Mouse (Mus musculus): ENCODE data around the gene Pde5a. TPM values are rescaled to one million over a fixed set of nuclear protein-coding genes. Genes with fewer than 3 reads are reported as not detected.

Pde5a gene
- polyA plus RNA-seq, 1 experiment: 0.62 TPM

DNA sequence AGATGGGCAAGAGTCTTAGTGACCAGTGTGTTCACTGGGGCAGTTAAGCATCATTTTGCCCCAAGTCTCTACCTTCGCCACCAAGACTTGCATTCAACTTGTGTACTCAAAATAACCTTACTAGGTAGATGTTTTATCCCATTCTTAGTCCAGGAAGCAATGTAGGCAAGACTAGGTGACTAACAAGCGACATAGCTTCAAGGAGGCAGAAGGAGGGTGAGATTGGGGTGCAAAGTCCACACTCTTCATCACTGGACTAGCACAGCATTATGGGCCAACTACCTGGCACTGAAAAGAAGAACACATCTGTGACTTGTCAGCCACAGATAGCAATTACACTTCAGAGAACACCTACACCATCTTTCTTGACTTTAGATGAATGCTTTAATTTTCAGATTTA, 148.1 kb downstream of the Pde5a start:
- Histone ChIP-seq H3K4me1 (ENCODE audit: control insufficient read depth, insufficient read depth, low read length) (no peaks in the 10 kb centered on the region), H3K36me3 (ENCODE audit: control insufficient read depth, insufficient read depth, low read length) (no peaks in the 10 kb centered on the region), H3K4me3 (ENCODE audit: control insufficient read depth, low read depth, low read length) (no peak overlapping the region), H3K27me3 (ENCODE audit: control insufficient read depth, insufficient read depth, low read length) (no peaks in the 10 kb centered on the region), H3K27ac (ENCODE audit: control insufficient read depth, insufficient read depth, low read depth, low read length) (no peak overlapping the region)
- no peak for TF ChIP-seq POLR2A (IDR thresholded peaks at IDR 0.05; ENCODE audit: control insufficient read depth, low read depth, low read length)
- TF ChIP-seq CTCF (IDR thresholded peaks at IDR 0.05; ENCODE audit: control insufficient read depth, insufficient read depth, insufficient replicate concordance, low read depth, low read length): no peak

GRCm38 (mm10) chr3:122877543-122877942, 148.8 kb downstream of the Pde5a start:
- TF ChIP-seq CTCF (IDR thresholded peaks at IDR 0.05; ENCODE audit: control insufficient read depth, insufficient read depth, insufficient replicate concordance, low read depth, low read length): no peak
- TF ChIP-seq POLR2A (IDR thresholded peaks at IDR 0.05; ENCODE audit: control insufficient read depth, low read depth, low read length): no peak
- Histone ChIP-seq H3K27me3 (ENCODE audit: control insufficient read depth, insufficient read depth, low read length) (no peaks in the 10 kb centered on the region), H3K36me3 (ENCODE audit: control insufficient read depth, insufficient read depth, low read length) (no peaks in the 10 kb centered on the region), H3K27ac (ENCODE audit: control insufficient read depth, insufficient read depth, low read depth, low read length) (no peak overlapping the region), H3K4me3 (ENCODE audit: control insufficient read depth, low read depth, low read length) (no peak overlapping the region), H3K4me1 (ENCODE audit: control insufficient read depth, insufficient read depth, low read length) (no peaks in the 10 kb centered on the region)

GRCm38 (mm10) chr3:122878705-122879315, 150.1 kb downstream of the Pde5a start:
- no peak for TF ChIP-seq POLR2A (IDR thresholded peaks at IDR 0.05; ENCODE audit: control insufficient read depth, low read depth, low read length)
- TF ChIP-seq CTCF (IDR thresholded peaks at IDR 0.05; ENCODE audit: control insufficient read depth, insufficient read depth, insufficient replicate concordance, low read depth, low read length): no peak
- Histone ChIP-seq H3K4me1 (ENCODE audit: control insufficient read depth, insufficient read depth, low read length) (no peaks in the 10 kb centered on the region), H3K36me3 (ENCODE audit: control insufficient read depth, insufficient read depth, low read length) (no peaks in the 10 kb centered on the region), H3K27me3 (ENCODE audit: control insufficient read depth, insufficient read depth, low read length) (no peaks in the 10 kb centered on the region), H3K4me3 (ENCODE audit: control insufficient read depth, low read depth, low read length) (no peak overlapping the region), H3K27ac (ENCODE audit: control insufficient read depth, insufficient read depth, low read depth, low read length) (no peak overlapping the region)

DNA sequence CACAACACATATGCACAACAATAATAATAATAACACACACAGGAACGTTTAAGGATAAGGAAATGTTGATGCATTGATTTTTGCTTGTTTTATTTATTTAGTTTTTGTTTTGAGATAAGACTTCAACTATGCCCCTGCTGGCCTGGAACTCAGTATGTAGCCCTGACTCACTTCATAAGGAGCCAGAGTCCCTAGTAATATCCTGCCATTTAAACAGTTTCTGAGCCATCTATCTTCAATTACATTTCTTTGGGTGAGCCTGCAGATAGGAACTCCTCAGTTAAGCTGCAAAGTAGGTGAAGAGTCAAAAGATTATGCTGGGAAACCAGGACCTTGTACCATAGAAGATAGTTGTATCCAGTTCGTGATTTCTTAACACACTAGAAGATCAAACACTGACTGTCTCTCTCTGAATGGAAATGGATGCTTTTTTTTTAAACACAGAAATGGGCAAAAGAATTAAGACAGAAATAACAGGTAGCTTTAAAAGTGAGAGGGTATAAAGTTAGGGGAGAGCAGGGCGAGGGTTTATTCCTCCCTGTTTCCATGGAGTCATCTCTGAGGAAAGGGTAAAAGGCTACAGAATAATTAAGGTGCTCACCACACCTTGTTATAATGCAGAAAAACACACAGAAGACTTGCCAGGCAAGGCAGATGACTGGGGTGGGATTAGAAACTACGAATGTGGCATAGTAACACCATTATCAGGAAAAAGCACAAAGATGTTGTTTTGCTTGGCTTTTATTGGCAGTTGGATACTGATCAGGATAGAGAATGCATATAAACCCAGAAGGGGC, 159.0 kb downstream of the Pde5a start:
- no peak overlapping the region for H3K27ac ChIP-seq (ENCODE audit: control insufficient read depth, insufficient read depth, low read depth, low read length)
- no peaks in the 10 kb centered on the region for H3K4me1 ChIP-seq (ENCODE audit: control insufficient read depth, insufficient read depth, low read length)
- no peaks in the 10 kb centered on the region for H3K27me3 ChIP-seq (ENCODE audit: control insufficient read depth, insufficient read depth, low read length)
- no peak for TF ChIP-seq CTCF (IDR thresholded peaks at IDR 0.05; ENCODE audit: control insufficient read depth, insufficient read depth, insufficient replicate concordance, low read depth, low read length)
- H3K36me3 ChIP-seq (ENCODE audit: control insufficient read depth, insufficient read depth, low read length): no peaks in the 10 kb centered on the region
- no peak overlapping the region for H3K4me3 ChIP-seq (ENCODE audit: control insufficient read depth, low read depth, low read length)

- no peak for TF ChIP-seq CTCF (IDR thresholded peaks at IDR 0.05; ENCODE audit: control insufficient read depth, insufficient read depth, insufficient replicate concordance, low read depth, low read length)
- no peak for TF ChIP-seq POLR2A (IDR thresholded peaks at IDR 0.05; ENCODE audit: control insufficient read depth, low read depth, low read length)
- Histone ChIP-seq H3K36me3 (ENCODE audit: control insufficient read depth, insufficient read depth, low read length) (no peaks in the 10 kb centered on the region), H3K27ac (ENCODE audit: control insufficient read depth, insufficient read depth, low read depth, low read length) (no peak overlapping the region), H3K4me3 (ENCODE audit: control insufficient read depth, low read depth, low read length) (no peak overlapping the region), H3K4me1 (ENCODE audit: control insufficient read depth, insufficient read depth, low read length) (no peaks in the 10 kb centered on the region), H3K27me3 (ENCODE audit: control insufficient read depth, insufficient read depth, low read length) (no peaks in the 10 kb centered on the region)
Measured at GRCm38 (mm10) chr3:122888371-122888819, 159.6 kb downstream of the Pde5a start.

GRCm38 (mm10) chr3:122894772-122895171, 166.0 kb downstream of the Pde5a start, which contains the start of gene Fabp2:
Fabp2 (plus strand) TSS chr3:122895072.
- Histone ChIP-seq H3K27me3 (ENCODE audit: control insufficient read depth, insufficient read depth, low read length) (no peaks in the 10 kb centered on the region), H3K4me1 (ENCODE audit: control insufficient read depth, insufficient read depth, low read length) (no peaks in the 10 kb centered on the region), H3K36me3 (ENCODE audit: control insufficient read depth, insufficient read depth, low read length) (no peaks in the 10 kb centered on the region), H3K27ac (ENCODE audit: control insufficient read depth, insufficient read depth, low read depth, low read length) (no peak within 1 kb of the TSS), H3K4me3 (ENCODE audit: control insufficient read depth, low read depth, low read length) (no peak within 1 kb of the TSS)
- TF ChIP-seq CTCF (IDR thresholded peaks at IDR 0.05; ENCODE audit: control insufficient read depth, insufficient read depth, insufficient replicate concordance, low read depth, low read length) (no peak), POLR2A (IDR thresholded peaks at IDR 0.05; ENCODE audit: control insufficient read depth, low read depth, low read length) (no peak)

DNA sequence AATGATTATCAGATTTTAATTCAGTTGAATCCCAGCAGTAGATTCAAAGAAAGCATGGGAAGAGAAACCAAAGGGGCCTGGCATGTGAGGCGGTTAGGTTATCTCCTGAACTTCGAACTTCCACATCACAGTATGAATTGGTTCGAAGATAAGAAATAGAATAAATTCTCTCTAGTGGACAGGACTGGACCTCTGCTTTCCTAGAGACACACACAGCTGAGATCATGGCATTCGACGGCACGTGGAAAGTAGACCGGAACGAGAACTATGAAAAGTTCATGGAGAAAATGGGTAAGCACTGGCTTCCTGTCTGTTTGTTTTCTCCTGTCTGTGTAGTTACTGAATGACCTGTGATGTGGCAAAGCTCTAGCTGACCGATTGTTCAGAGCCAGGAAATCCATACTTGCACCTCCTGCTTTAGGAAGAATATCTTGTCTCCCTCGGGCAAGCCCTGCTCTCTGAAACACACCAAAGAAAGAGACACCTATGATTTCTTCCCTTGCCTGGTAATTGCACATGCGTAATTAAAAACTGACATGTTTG, 166.5 kb downstream of the Pde5a start:
- TF ChIP-seq CTCF (IDR thresholded peaks at IDR 0.05; ENCODE audit: control insufficient read depth, insufficient read depth, insufficient replicate concordance, low read depth, low read length) (no peak), POLR2A (IDR thresholded peaks at IDR 0.05; ENCODE audit: control insufficient read depth, low read depth, low read length) (no peak)
- H3K4me3 ChIP-seq (ENCODE audit: control insufficient read depth, low read depth, low read length): no peak overlapping the region
- no peaks in the 10 kb centered on the region for H3K27me3 ChIP-seq (ENCODE audit: control insufficient read depth, insufficient read depth, low read length)
- no peak overlapping the region for H3K27ac ChIP-seq (ENCODE audit: control insufficient read depth, insufficient read depth, low read depth, low read length)
- no peaks in the 10 kb centered on the region for H3K4me1 ChIP-seq (ENCODE audit: control insufficient read depth, insufficient read depth, low read length)
- H3K36me3 ChIP-seq (ENCODE audit: control insufficient read depth, insufficient read depth, low read length): no peaks in the 10 kb centered on the region
